Mouse (Mus musculus) forebrain, embryonic 16.5 days (tissue): ENCODE measurements around the gene Rnasek. TPM values are rescaled to one million over a fixed set of nuclear protein-coding genes. Genes with fewer than 3 reads are reported as not detected.
A peak's percentile ranks its signal among the peaks of the same experiment; 100 is the strongest.

Experiments used
- ATAC-seq: fragments of 200-750 bp; cut with Nextera tagmentation; 2 replicates; pipeline ENCODE4 v1.8.0; 2017; ENCODE audit warnings: mild to moderate bottlenecking, moderate library complexity
- H3K27ac ChIP-seq: fragments of 300-500 bp; sonication (generic); 2 replicates; pipeline ENCODE4 v1.5.1; 2014; ENCODE audit warnings: low read length, control low read depth
- H3K27me3 ChIP-seq: fragments of 300-500 bp; sonication (generic); replicated peaks from 2 replicates; pipeline ENCODE4 v1.6.1; 2014; ENCODE audit warnings: low read length; ENCODE audit not compliant: control insufficient read depth, insufficient read depth
- H3K36me3 ChIP-seq: fragments of 300-500 bp; sonication (generic); 2 replicates; pipeline ENCODE4 v1.6.1; 2014; ENCODE audit not compliant: control insufficient read depth, insufficient read depth
- H3K4me1 ChIP-seq: fragments of 300-500 bp; sonication (generic); replicated peaks from 2 replicates; pipeline ENCODE4 v1.6.1; 2014; ENCODE audit warnings: low read length; ENCODE audit not compliant: control insufficient read depth, insufficient read depth
- H3K4me2 ChIP-seq: fragments of 300-500 bp; sonication (generic); 2 replicates; pipeline ENCODE4 v1.6.1; 2014; ENCODE audit warnings: mild to moderate bottlenecking, low read length, control low read depth
- H3K4me3 ChIP-seq: fragments of 300-500 bp; sonication (generic); replicated peaks from 2 replicates; pipeline ENCODE4 v1.5.1; 2014; ENCODE audit warnings: mild to moderate bottlenecking, low read length, control low read depth
- H3K9ac ChIP-seq: fragments of 300-500 bp; sonication (generic); replicated peaks from 2 replicates; pipeline ENCODE4 v1.6.1; 2014; ENCODE audit warnings: low read depth, low read length, control low read depth
- H3K9me3 ChIP-seq: fragments of 300-500 bp; sonication (generic); 2 replicates; pipeline ENCODE4 v1.6.1; 2016; ENCODE audit warnings: low read length; ENCODE audit not compliant: control insufficient read depth
- WGBS: fragments of 180-500 bp; shearing (Covaris S2); extraction: QIAGEN DNeasy Blood & Tissue Kit; methylation state at CpG from one replicate; pipeline ENCODE4 v1.1.7; 2014; 5-methylcytosine and 5-hydroxymethylcytosine counted together
- polyA plus RNA-seq: library from polyadenylated mRNA; unstranded; fragments of >200 nt; fragmentation: Nextera tagmentation; extraction: Ambion mirVana; gene quantifications from 2 replicates; pipeline ENCODE4 v1.2.1, GENCODE M21; 2015

Gene Rnasek
- 287 and 291 TPM in 2 replicates for polyA plus RNA-seq

DNA sequence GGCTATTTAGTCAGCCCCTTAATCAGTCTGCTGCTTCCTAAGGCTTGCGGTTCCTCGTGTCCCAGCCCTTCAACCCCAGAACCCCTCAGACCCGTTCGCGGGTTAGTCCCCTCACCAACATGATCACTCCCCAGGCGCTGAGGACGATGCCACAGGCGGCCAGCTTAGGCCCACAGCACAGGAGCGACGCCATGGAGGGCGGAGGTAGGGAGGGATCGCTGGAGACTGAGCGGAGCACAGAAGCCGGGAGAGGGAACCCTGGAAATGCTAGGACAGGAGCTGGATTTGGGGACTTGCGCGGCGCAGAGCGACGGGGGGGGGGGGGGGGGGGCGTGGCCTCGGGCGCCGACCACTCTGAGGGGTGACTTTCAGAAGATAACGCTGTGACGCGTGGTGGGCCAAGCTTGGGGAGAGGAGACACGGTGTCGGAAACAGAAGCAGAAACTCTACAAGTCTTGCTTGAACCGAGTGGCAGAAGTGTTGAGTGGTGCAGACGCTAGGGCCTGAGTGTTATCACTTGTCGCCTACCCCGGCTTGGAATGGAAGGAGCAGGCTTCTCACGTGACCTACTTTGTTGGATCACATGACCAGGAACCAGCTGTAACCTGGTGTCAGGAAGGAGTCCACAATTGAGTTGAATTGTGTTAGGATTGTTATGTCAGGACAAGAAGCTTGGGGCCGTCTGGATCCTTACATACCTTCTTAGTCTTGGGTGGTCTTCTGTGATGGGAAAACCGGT is at the start of gene Rnasek, which contains the start of gene Gm21988:
Gene Rnasek, minus strand, starts transcription at position 302 of the 739 bp plus-strand sequence.
Gene Gm21988, minus strand, starts transcription at position 290 of the 739 bp plus-strand sequence.
- ATAC-seq = peak; percentile 43
- under 1% methylated on average over 35 of the region's 35 CpGs for WGBS

DNA sequence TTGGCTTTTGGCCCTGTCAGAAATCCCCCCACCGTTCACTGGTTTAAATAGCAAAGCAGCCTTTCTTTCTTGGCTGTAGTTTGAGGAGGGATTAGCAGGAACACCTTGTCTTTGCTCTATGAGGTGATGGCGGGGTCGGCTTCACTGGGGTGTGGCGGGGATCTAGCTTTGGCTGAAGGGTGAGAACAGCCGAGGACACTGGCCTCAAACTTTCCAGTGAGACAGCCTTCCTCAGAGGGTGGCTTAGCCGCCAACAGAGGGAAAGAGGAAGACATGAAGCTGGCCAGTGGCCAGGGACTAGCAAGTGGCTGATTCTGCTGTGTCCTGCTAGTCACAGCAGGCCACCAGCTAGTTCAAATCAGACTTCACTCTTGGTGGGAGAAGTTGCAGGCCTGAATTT is 49.6 kb upstream of the Rnasek start:
- Histone ChIP-seq H3K27ac (no peak overlapping the region), H3K9me3 (no peaks in the 10 kb centered on the region), H3K27me3 (no peaks in the 10 kb centered on the region), H3K4me1 (no peaks in the 10 kb centered on the region), H3K4me3 (no peak overlapping the region), H3K4me2 (no peak overlapping the region), H3K9ac (no peak overlapping the region), H3K36me3 (no peaks in the 10 kb centered on the region)
- no peak for ATAC-seq
- WGBS = 28% methylated on average over 6 of the region's 6 CpGs

More for the DNA sequence above, at the start of gene Rnasek, which contains the start of gene Gm21988:
- 0 out of 2 replicates have a peak, but pooled peaks cover 2% of the 10 kb centered on the region for H3K27me3 ChIP-seq
- peak within 1 kb of the TSS; percentile 88 for H3K4me2 ChIP-seq
- peak within 1 kb of the TSS; percentile 70 for H3K27ac ChIP-seq
- peaks cover 4% of the 10 kb centered on the region; the same call in 1 of the 2 replicates for H3K36me3 ChIP-seq
- peaks cover 27% of the 10 kb centered on the region for H3K4me1 ChIP-seq
- peak within 1 kb of the TSS; percentile 58 for H3K4me3 ChIP-seq
- peak within 1 kb of the TSS; percentile 70 for H3K9ac ChIP-seq
- no peaks in the 10 kb centered on the region for H3K9me3 ChIP-seq

DNA sequence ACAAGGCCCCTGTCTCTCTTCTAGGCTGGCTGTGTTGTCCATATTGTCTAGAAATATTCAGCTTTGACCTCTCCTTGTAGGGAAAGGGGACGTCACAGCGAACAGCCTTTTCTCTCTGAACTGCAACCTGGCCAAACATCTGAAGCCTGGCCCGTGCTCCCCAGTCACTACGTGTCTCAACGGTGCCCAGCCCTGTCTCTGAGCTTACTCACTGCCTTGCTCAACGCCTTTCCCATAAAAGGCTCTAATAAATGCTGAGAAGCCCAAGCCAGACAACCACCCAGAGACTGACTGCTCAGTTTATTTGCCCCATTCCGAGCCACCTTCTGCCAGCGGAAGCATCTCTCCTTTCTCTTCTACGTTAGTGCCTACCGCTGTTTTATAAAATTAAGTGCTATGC is 48.5 kb upstream of the Rnasek start:
- Histone ChIP-seq H3K9ac (no peak overlapping the region), H3K4me3 (no peak overlapping the region), H3K36me3 (no peaks in the 10 kb centered on the region), H3K27me3 (no peaks in the 10 kb centered on the region), H3K4me1 (no peaks in the 10 kb centered on the region), H3K27ac (no peak overlapping the region), H3K9me3 (no peaks in the 10 kb centered on the region), H3K4me2 (no peak overlapping the region)
- no peak for ATAC-seq
- WGBS = 88% methylated on average over 10 of the region's 10 CpGs

DNA sequence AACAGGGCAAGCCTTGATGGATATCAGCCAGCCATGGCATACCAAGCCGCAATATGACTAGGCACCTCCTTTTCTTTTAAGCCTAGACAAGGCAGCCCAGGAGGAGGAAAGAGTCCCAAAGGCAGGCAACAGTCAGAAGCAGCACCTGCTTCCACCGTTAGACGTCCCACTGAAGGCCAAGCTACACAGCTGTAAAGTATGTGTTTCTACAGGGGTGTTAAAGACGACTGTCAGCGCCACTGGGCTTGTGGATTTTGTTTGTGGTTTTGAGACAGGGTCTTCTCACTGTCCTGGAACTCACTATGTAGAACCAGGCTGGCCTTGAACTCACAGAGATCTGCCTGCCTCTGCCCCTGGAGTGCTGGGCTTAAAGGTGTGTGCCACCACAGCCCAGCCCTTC is 46.0 kb upstream of the Rnasek start:
- Histone ChIP-seq H3K9me3 (no peaks in the 10 kb centered on the region), H3K4me2 (no peak overlapping the region), H3K9ac (no peak overlapping the region), H3K27me3 (no peaks in the 10 kb centered on the region), H3K4me3 (no peak overlapping the region), H3K27ac (no peak overlapping the region), H3K4me1 (no peaks in the 10 kb centered on the region), H3K36me3 (no peaks in the 10 kb centered on the region)
- 88% methylated on average over 5 of the region's 5 CpGs for WGBS
- ATAC-seq = no peak

DNA sequence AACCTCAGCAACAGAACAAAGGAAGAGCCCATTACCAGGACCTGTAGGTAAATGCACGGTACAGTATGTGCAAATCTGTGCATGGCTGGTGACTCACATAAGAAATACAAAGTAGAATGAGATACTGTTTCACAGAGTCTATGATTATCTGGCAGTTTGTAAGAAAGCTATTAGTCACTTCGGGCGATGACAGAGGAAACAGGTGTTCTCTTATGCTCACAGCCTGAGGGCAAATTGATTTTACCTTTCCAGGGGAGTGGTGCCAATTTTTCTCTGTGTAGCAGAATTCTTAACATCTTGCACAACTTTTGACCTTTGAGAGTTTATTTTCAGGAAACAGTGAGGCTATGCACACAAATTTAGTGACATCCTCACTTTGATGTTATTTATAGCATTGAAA is 45.1 kb upstream of the Rnasek start:
- WGBS = 85% methylated on average over 3 of the region's 3 CpGs

DNA sequence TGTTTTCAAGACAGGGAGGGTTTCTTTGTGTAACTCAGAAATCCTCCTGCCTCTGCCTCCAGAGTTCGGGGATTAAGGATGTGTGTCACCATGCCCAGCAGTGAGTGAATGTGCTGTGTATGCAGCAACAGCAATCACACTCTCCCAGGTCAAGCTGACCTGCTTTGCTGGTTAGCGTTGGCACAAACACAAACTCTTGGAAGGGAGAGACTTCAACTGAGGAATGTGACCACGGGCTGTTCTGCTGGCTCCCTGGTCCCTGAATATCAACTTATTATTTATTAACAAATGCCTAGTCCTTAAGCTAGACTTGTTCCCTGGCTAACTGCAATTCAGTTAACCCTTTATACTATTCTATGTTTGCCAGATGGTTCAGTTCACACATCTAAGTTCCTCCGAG is 44.0 kb upstream of the Rnasek start:
- no peaks in the 10 kb centered on the region for H3K9me3 ChIP-seq
- ATAC-seq = no peak

More for the DNA sequence above, 45.1 kb upstream of the Rnasek start:
- Histone ChIP-seq H3K27me3 (no peaks in the 10 kb centered on the region), H3K27ac (no peak overlapping the region), H3K36me3 (no peaks in the 10 kb centered on the region), H3K9ac (no peak overlapping the region), H3K9me3 (no peaks in the 10 kb centered on the region), H3K4me1 (no peaks in the 10 kb centered on the region), H3K4me3 (no peak overlapping the region), H3K4me2 (no peak overlapping the region)
- ATAC-seq = no peak

DNA sequence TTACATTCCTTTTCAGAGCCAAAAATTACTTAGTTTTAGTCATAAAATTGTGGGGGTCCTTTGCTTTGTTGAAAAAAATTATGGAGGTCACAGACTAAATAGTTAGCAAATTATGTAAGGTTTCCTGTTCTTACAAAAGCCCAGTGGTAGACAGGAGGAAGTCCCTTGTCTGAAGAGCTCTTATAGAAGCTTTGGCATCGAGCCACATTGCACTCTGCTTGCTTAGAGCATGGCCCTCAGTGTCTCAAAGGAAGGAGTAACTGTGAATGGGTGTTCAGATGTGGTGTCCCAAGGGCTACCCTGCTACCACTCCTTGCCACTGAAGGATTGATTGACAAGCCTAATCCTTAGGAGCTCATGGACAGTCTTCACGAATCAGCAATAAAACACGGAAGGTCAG is 40.8 kb upstream of the Rnasek start:
- H3K4me2 ChIP-seq = no peak overlapping the region
- no peaks in the 10 kb centered on the region for H3K27me3 ChIP-seq
- no peak for ATAC-seq
- H3K9me3 ChIP-seq = no peaks in the 10 kb centered on the region
- H3K4me1 ChIP-seq = no peaks in the 10 kb centered on the region
- no peaks in the 10 kb centered on the region for H3K36me3 ChIP-seq
- 59% methylated on average over 3 of the region's 3 CpGs for WGBS
- H3K27ac ChIP-seq = no peak overlapping the region
- H3K9ac ChIP-seq = no peak overlapping the region
- no peak overlapping the region for H3K4me3 ChIP-seq

More for the DNA sequence above, 44.0 kb upstream of the Rnasek start:
- no peaks in the 10 kb centered on the region for H3K27me3 ChIP-seq
- H3K4me2 ChIP-seq = no peak overlapping the region
- no peak overlapping the region for H3K27ac ChIP-seq
- no peaks in the 10 kb centered on the region for H3K36me3 ChIP-seq
- 78% methylated on average over 4 of the region's 4 CpGs for WGBS
- H3K4me3 ChIP-seq = no peak overlapping the region
- H3K9ac ChIP-seq = no peak overlapping the region
- H3K4me1 ChIP-seq = no peaks in the 10 kb centered on the region

DNA sequence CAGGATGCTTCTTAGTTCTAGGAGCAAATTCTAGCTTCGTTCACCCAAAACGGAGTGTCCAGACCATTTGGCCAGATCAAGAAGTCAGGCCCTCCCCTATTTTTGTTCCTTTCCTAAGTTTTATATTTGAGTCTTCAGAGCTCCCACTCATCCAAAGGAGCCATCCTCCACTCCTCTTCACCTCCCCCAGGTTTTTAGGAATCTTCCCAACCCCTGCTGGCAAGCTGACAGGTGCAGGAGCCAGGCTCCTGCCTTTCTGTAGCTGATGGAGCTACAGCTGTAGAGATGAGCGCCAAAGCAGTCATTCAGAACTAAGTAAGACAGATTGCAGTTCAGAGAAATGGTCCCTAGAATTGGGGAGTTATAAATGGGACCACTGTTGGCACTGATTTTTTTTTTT is 39.3 kb upstream of the Rnasek start:
- Histone ChIP-seq H3K9ac (no peak overlapping the region), H3K27ac (no peak overlapping the region), H3K36me3 (no peaks in the 10 kb centered on the region), H3K4me3 (no peak overlapping the region), H3K4me1 (no peaks in the 10 kb centered on the region), H3K4me2 (no peak overlapping the region), H3K9me3 (no peaks in the 10 kb centered on the region), H3K27me3 (no peaks in the 10 kb centered on the region)
- no peak for ATAC-seq
- WGBS = 84% methylated on average over 3 of the region's 3 CpGs

DNA sequence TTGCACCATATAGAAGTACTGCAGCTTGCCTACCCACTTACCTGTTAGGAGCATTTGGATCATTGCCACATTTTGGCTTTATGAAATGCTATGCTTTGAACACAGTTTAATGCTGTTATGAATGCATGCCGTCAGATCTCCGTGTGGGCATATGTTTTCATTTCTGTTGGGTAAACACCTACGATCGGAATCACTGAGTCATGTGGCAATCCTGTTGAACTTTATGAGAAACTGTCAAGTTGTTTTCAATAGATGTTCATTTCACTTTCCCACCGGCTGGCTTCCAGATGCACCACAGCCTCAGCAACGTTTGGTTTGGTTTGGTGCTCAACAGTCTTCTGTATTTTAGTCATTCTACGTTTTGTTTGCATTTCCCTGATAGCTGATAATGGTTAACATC is 32.0 kb upstream of the Rnasek start:
- Histone ChIP-seq H3K27ac (no peak overlapping the region), H3K27me3 (no peaks in the 10 kb centered on the region), H3K9me3 (no peaks in the 10 kb centered on the region), H3K9ac (no peak overlapping the region), H3K4me1 (no peaks in the 10 kb centered on the region), H3K4me3 (no peak overlapping the region), H3K36me3 (no peaks in the 10 kb centered on the region), H3K4me2 (no peak overlapping the region)
- ATAC-seq = no peak
- WGBS = 82% methylated on average over 7 of the region's 7 CpGs
